Mouse (Mus musculus) neural tube, embryonic 14.5 days (tissue): ENCODE results near the gene Npat. TPM values are rescaled to one million over a fixed set of nuclear protein-coding genes. Genes with fewer than 3 reads are reported as not detected.
A peak's percentile ranks its signal among the peaks of the same experiment; 100 is the strongest.

Experiments
- ATAC-seq: fragments of 200-750 bp; cut with Nextera tagmentation; 2 replicates; pipeline ENCODE4 v1.8.0; 2017; ENCODE audit warnings: low read depth, mild to moderate bottlenecking, moderate TSS enrichment, moderate library complexity
- H3K27ac ChIP-seq: fragments of 300-500 bp; sonication (generic); 2 replicates; pipeline ENCODE4 v1.5.1; 2014; ENCODE audit warnings: low read depth, mild to moderate bottlenecking, control low read depth, low read length, moderate library complexity, mixed read lengths
- H3K27me3 ChIP-seq: fragments of 300-500 bp; sonication (generic); 2 replicates; pipeline ENCODE4 v1.6.1; 2014; ENCODE audit warnings: low read length; ENCODE audit not compliant: control insufficient read depth, insufficient read depth
- H3K36me3 ChIP-seq: fragments of 300-500 bp; sonication (generic); 2 replicates; pipeline ENCODE4 v1.6.1; 2014; ENCODE audit warnings: low read length, mixed read lengths; ENCODE audit not compliant: control insufficient read depth, insufficient read depth
- H3K4me1 ChIP-seq: fragments of 300-500 bp; sonication (generic); 2 replicates; pipeline ENCODE4 v1.6.1; 2014; ENCODE audit warnings: low read length; ENCODE audit not compliant: control insufficient read depth, insufficient read depth
- H3K4me2 ChIP-seq: fragments of 300-500 bp; sonication (generic); 2 replicates; pipeline ENCODE4 v1.6.1; 2014; ENCODE audit warnings: mild to moderate bottlenecking, low read depth, low read length, control low read depth
- H3K4me3 ChIP-seq: fragments of 300-500 bp; sonication (generic); 2 replicates; pipeline ENCODE4 v1.5.1; 2014; ENCODE audit warnings: low read depth, low read length, control low read depth, mixed read lengths
- H3K9ac ChIP-seq: fragments of 300-500 bp; sonication (generic); replicated peaks from 2 replicates; pipeline ENCODE4 v1.6.1; 2014; ENCODE audit warnings: low read depth, mild to moderate bottlenecking, control low read depth, low read length, mixed read lengths
- H3K9me3 ChIP-seq: fragments of 300-500 bp; sonication (generic); 2 replicates; pipeline ENCODE4 v1.6.1; 2016; ENCODE audit warnings: low read length; ENCODE audit not compliant: control insufficient read depth
- WGBS: fragments of 180-500 bp; shearing (Covaris S2); extraction: QIAGEN DNeasy Blood & Tissue Kit; methylation state at CpG from one replicate; pipeline ENCODE4 v1.1.7; 2014; 5-methylcytosine and 5-hydroxymethylcytosine counted together
- polyA plus RNA-seq: library from polyadenylated mRNA; unstranded; fragments of >200 nt; fragmentation: Nextera tagmentation; extraction: Ambion mirVana; gene quantifications from 2 replicates; pipeline ENCODE4 v1.2.1, GENCODE M21; 2014

The Npat gene
- polyA plus RNA-seq, result 13.7 and 14.5 TPM in 2 replicates

GRCm38 (mm10) chr9:53536558-53537320 is at the start of gene Npat, which contains the start of gene Atm:
TSS of gene Npat (plus strand) at chr9:53537047.
TSS of gene Atm (minus strand) at chr9:53536740.
- Histone ChIP-seq H3K4me1 (peaks cover 13% of the 10 kb centered on the region), H3K36me3 (peaks cover 2% of the 10 kb centered on the region; the same call in 1 of the 2 replicates), H3K27ac (peak within 1 kb of the TSS; percentile 90), H3K4me2 (peak within 1 kb of the TSS; percentile 93), H3K9ac (peak within 1 kb of the TSS; percentile 78), H3K9me3 (no peaks in the 10 kb centered on the region), H3K4me3 (peak within 1 kb of the TSS; percentile 82), H3K27me3 (no peaks in the 10 kb centered on the region)
- ATAC-seq, result peak; percentile 99
- WGBS, result 0% methylated on average over 69 of the region's 69 CpGs

GRCm38 (mm10) chr9:53508053-53508452 is 28.8 kb upstream of the Npat start:
- Histone ChIP-seq H3K36me3 (no peaks in the 10 kb centered on the region; the same call in 1 of the 2 replicates), H3K9ac (no peak overlapping the region), H3K4me1 (no peaks in the 10 kb centered on the region), H3K9me3 (no peaks in the 10 kb centered on the region), H3K4me3 (no peak overlapping the region), H3K27ac (no peak overlapping the region), H3K27me3 (no peaks in the 10 kb centered on the region), H3K4me2 (no peak overlapping the region)
- ATAC-seq, result no peak
- WGBS, result 93% methylated on average over 7 of the region's 7 CpGs

- Histone ChIP-seq H3K4me3 (no peak overlapping the region), H3K36me3 (no peaks in the 10 kb centered on the region; the same call in 1 of the 2 replicates), H3K9me3 (no peaks in the 10 kb centered on the region), H3K27ac (no peak overlapping the region), H3K4me2 (no peak overlapping the region), H3K4me1 (peaks cover 5% of the 10 kb centered on the region; the same call in 1 of the 2 replicates), H3K27me3 (no peaks in the 10 kb centered on the region), H3K9ac (no peak overlapping the region)
- ATAC-seq, result no peak
These were observed 22.8 kb upstream of the Npat start for GRCm38 (mm10) chr9:53514091-53514490.

GRCm38 (mm10) chr9:53517373-53518009 is 19.4 kb upstream of the Npat start:
- no peaks in the 10 kb centered on the region; the same call in 1 of the 2 replicates for H3K36me3 ChIP-seq
- no peaks in the 10 kb centered on the region for H3K27me3 ChIP-seq
- H3K4me2 ChIP-seq, result no peak overlapping the region
- H3K4me3 ChIP-seq, result no peak overlapping the region
- H3K27ac ChIP-seq, result peak overlapping the region; percentile 4; the same call in 1 of the 2 replicates
- H3K4me1 ChIP-seq, result peaks cover 5% of the 10 kb centered on the region; the same call in 1 of the 2 replicates
- no peak overlapping the region for H3K9ac ChIP-seq
- peak; percentile 89 for ATAC-seq
- no peaks in the 10 kb centered on the region for H3K9me3 ChIP-seq
- 17% methylated on average over 9 of the region's 9 CpGs for WGBS

GRCm38 (mm10) chr9:53535416-53536320 is 1.2 kb upstream of the Npat start:
- 22% methylated on average over 17 of the region's 17 CpGs for WGBS
- Histone ChIP-seq H3K9ac (peak overlapping the region; percentile 44), H3K9me3 (no peaks in the 10 kb centered on the region), H3K36me3 (peaks cover 6% of the 10 kb centered on the region; the same call in 1 of the 2 replicates), H3K4me3 (peak overlapping the region; percentile 82), H3K27me3 (no peaks in the 10 kb centered on the region), H3K4me1 (peaks cover 13% of the 10 kb centered on the region), H3K4me2 (peak overlapping the region; percentile 93), H3K27ac (peak overlapping the region; percentile 45; the same call in 1 of the 2 replicates)
- ATAC-seq, result no peak

- Histone ChIP-seq H3K4me3 (peak overlapping the region; percentile 82), H3K27ac (peak overlapping the region; percentile 90), H3K9me3 (no peaks in the 10 kb centered on the region), H3K4me2 (peak overlapping the region; percentile 74), H3K9ac (peak overlapping the region; percentile 78), H3K36me3 (no peaks in the 10 kb centered on the region), H3K27me3 (no peaks in the 10 kb centered on the region), H3K4me1 (peaks cover 13% of the 10 kb centered on the region)
- WGBS, result 2% methylated on average over 32 of the region's 34 CpGs
- no peak for ATAC-seq
These were observed 604 bp downstream of the Npat start for GRCm38 (mm10) chr9:53537336-53537965.

GRCm38 (mm10) chr9:53570662-53571061 is 33.8 kb downstream of the Npat start:
- H3K4me2 ChIP-seq, result no peak overlapping the region

GRCm38 (mm10) chr9:53572516-53573307 is 35.9 kb downstream of the Npat start:
- ATAC-seq, result no peak
- Histone ChIP-seq H3K36me3 (peaks cover 24% of the 10 kb centered on the region), H3K27me3 (no peaks in the 10 kb centered on the region), H3K4me1 (no peaks in the 10 kb centered on the region), H3K27ac (no peak overlapping the region), H3K4me2 (no peak overlapping the region), H3K9ac (no peak overlapping the region), H3K4me3 (no peak overlapping the region), H3K9me3 (no peaks in the 10 kb centered on the region)
- WGBS, result 97% methylated on average over 7 of the region's 7 CpGs

More at GRCm38 (mm10) chr9:53570662-53571061, 33.8 kb downstream of the Npat start:
- no peak overlapping the region for H3K9ac ChIP-seq
- WGBS, result 60% methylated on average over 6 of the region's 6 CpGs
- no peaks in the 10 kb centered on the region for H3K27me3 ChIP-seq
- no peaks in the 10 kb centered on the region for H3K4me1 ChIP-seq
- ATAC-seq, result no peak
- H3K36me3 ChIP-seq, result peaks cover 36% of the 10 kb centered on the region
- no peaks in the 10 kb centered on the region for H3K9me3 ChIP-seq
- H3K4me3 ChIP-seq, result no peak overlapping the region
- no peak overlapping the region for H3K27ac ChIP-seq
